Mouse (Mus musculus): ENCODE results near the gene Kti12. TPM values are rescaled to one million over a fixed set of nuclear protein-coding genes. Genes with fewer than 3 reads are reported as not detected.

The Kti12 gene
- polyA plus RNA-seq (2012; rRNA removed), result 23.4 and 24.2 TPM in 2 replicates

GRCm38 (mm10) chr4:108847715-108848504, at the start of gene Kti12:
Kti12 (plus strand) TSS chr4:108847785.

GRCm38 (mm10) chr4:108832916-108833827, 14.4 kb upstream of the Kti12 start, which contains the start of gene Btf3l4:
Btf3l4 (minus strand) TSS chr4:108833614.

GRCm38 (mm10) chr4:108834115-108834970, 13.2 kb upstream of the Kti12 start, which contains the start of gene Txndc12:
Txndc12 (plus strand) TSS chr4:108834601.

DNA sequence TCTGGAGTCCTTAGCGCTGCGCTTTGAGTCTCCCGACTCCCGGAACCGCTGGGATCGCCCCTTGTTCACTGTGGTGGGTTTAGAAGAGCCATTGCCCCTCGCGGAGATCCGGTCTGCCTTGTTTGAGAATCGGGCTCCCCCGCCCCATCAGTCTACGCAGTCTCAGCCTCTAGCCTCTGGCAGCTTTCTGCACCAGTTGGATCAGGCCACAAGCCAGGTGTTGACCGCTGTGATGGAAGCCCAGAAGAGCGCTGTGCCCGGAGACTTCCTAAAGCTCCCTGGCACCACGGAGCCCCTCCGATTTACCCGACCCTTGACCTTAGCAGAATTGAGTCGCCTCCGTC, 892 bp downstream of the Kti12 start, which contains the start of gene A730015C16Rik:
Gene A730015C16Rik (minus strand): TSS at position 115 of the 344 bp plus-strand sequence.

GRCm38 (mm10) chr4:108878963-108879822, 31.6 kb downstream of the Kti12 start, which contains the start of gene Rab3b:
Rab3b (plus strand) TSS chr4:108879063.

Other genes with a start within 250 kb of the Kti12 start
- 42.7 and 45.0 TPM in 2 replicates for gene Cc2d1b, start 227.8 kb upstream of the Kti12 start, polyA plus RNA-seq (2012; rRNA removed)
- 0.16 and 0.20 TPM in 2 replicates for gene 3110021N24Rik, start 128.1 kb upstream of the Kti12 start, polyA plus RNA-seq (2012; rRNA removed)
- 12.3 and 12.8 TPM in 2 replicates for gene Zfyve9, start 67.0 kb upstream of the Kti12 start, polyA plus RNA-seq (2012; rRNA removed)
- gene Btf3l4, start 14.2 kb upstream of the Kti12 start, polyA plus RNA-seq (2012; rRNA removed), result 120 and 121 TPM in 2 replicates
- gene Txndc12, start 13.2 kb upstream of the Kti12 start, polyA plus RNA-seq (2012; rRNA removed), result 58.9 and 59.6 TPM in 2 replicates
- gene A730015C16Rik, start 834 bp downstream of the Kti12 start, polyA plus RNA-seq (2012; rRNA removed), result 0.04 and 0.12 TPM in 2 replicates
- gene Rab3b, start 31.3 kb downstream of the Kti12 start, polyA plus RNA-seq (2012; rRNA removed), result 127 and 132 TPM in 2 replicates
- 131 and 159 TPM in 2 replicates for gene Nrd1, start 152.9 kb downstream of the Kti12 start, polyA plus RNA-seq (2012; rRNA removed)